Mouse (Mus musculus) gastrocnemius, adult 8-10 months (tissue): Measurements from ENCODE around the gene Kctd12. TPM values are rescaled to one million over a fixed set of nuclear protein-coding genes. Genes with fewer than 3 reads are reported as not detected.

ENCODE experiments used
- DNase-seq, 2 experiments: peaks; one replicate each; pipeline ENCODE4 v3.0.0; 2022; ENCODE audit warnings: low spot score in 2 of 2
- total RNA-seq, 4 experiments: library from RNA; stranded (reverse); gene quantifications; 2 replicates each; pipeline ENCODE4 v1.2.4; 2022

The Kctd12 gene
- total RNA-seq: 1 to 10 TPM; 4.4 to 7.7 (median 5.3) TPM

DNA sequence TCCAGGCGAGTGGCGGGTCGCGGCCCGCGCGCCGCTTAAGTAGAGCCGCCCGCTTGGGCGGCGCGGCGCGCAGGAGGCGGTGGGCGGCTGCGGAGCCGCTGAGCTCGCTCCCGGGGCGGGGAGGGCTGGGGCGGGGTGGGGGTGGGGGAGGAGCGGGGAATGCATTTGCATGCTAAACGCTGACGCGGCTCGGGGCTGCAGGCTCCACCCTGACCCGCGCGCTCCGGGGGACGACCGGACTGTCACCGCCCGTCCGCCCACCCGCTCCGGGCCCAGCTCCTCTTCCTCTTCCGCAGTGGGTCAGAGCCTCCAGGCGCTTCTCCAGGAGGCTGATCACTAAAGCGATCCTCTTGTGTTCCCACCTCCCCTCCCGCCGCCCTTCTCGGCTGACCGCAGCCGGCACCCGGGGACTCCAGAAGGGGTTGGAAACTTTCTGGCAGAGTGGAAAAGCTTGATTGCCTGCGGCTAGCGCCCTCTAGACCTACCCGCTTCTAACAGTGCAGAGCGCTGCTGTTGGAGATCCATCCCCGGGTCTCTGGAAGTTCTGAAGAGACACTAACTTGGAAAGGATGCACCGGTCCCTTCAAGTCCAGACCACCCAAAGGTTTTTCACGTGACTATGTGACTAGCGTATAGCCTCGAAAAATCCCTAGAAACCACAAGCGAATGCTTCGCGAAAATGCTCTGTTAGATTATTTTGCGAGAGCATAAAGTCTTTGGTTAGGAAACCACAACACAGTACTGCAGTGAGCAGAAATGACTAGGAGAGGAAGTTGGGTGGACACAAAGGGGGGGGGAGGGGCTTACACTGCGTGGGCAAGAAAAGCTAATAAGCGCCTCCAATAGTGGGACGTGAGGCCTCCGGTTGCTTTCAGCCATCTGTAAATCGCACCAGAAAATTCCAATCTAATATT, at the start of gene Kctd12:
Gene Kctd12 (minus strand): TSS at position 11 of the 914 bp plus-strand sequence.
- DNase-seq: peak; percentile 73 to 83

DNA sequence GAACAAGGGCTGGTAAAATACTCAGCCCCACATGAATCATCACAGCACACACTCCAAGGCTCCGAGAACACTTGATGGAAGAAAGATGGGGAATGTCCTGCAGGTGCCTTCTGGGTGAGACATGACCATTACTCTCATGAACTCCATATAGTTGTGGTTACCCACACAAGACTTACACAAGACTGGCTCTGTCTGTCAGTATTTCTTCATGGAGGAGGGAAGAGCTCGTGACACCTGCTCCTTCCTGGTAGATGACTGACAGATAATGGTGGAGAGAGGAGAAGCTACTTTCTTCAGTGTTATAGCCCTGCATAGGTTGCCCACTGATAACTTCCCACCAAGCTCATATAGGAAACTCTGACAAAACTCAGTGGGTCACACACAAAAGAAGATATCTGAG, 46.8 kb upstream of the Kctd12 start:
- DNase-seq: no peak

DNA sequence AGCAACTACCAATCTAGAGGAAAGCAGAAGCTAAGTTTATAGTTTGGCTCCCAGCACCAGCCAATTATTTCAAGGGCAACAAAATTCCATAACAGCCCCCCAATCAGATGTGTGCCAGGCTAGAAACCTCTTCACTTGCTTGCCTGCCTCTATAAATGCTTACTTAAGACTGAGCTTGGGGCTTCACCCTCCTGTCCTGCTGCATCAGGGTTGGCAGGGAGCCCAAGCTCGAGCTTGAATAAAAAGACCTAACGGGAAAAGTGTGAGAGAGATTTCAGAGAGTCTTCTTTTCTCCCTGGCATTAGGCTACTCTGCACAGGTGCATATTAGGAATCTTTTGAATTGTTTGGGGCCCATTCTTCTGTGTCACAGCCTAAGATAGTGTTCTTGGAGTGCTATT, 37.6 kb upstream of the Kctd12 start:
- DNase-seq: no peak

DNA sequence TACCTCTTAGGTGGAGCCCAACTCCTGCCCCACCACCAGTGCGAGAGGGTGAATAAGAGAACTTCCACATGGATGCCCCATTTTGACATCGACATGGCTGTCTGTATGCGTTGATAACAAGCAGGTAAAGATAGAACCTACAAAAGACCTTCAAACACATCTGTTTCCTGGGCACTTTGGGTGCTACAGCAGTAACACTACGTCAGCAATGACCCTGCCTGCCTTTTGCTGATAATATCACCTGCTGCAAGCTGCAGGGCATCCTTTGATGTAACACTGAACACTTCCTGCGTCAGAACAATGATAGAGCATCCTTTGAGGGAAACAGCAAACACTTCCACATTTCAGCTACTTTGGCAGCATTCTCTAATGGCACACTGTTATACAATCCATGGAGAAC, 34.6 kb upstream of the Kctd12 start:
- no peak for DNase-seq

DNA sequence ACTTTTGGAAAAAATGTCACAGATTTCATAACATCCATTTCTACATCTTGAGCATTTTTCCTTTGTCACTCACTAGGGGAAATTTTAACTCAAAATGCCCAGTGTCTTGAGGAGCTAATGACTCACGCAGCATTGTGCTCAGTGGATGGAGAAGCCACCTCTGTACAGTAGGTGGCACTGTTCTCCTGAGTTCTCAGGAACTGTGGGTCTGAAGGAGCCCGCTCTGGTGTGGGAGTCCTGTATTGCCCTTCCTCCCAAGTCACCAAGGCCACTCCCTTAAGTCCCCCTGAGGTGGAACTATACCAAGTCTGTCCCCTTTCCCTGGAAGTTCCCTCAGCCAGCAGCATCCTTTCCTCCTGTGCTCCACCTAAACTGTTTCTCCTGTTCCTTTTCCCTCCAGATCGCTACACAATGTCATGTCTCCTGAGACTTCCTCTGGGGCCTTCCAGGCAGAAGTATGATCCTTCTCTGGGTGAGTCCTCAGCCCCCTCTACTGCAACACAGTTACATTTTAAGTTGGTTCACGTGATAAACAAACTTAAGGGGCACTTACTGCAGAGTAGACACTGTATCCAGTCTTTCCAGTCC, 30.2 kb upstream of the Kctd12 start:
- DNase-seq: peak in 1 of 2 experiments; percentile 9

DNA sequence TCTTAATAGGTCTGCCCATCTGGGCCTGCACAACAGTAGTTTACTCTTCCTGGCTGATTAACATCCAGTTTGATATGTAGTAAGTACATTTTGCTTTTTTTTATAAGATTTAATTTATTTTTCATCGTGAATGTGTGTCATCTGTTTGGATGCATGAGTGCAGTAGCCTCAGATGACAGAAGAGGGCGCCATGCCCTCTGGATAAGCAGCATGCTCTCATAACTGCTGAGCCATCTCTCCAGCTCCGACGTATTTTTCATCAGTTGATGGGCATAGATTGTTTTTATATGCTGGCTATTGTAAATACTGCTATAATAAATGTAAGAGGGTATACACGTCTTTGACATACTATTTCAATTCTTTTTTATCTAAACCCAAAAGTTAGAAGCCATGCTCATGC, 29.3 kb upstream of the Kctd12 start:
- DNase-seq: no peak

DNA sequence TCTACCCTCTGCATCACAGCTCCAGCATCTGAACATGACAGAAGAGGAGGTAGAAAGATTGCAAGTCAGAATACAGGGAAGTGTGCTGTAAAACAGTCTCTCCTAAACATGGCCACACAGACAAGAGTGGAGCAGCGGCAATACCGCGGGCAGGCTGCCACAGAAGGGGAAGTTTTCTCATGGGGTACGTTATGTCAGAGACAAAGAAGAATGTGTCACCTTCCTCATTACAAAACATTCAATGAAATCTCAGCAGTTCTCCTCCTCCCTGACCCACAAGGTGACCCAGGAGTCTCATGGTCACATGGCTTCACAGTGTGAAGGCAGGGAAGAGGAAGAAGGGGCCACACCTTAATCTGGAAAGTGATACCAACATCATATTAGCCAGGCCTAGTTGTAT, 25.3 kb upstream of the Kctd12 start:
- no peak for DNase-seq

DNA sequence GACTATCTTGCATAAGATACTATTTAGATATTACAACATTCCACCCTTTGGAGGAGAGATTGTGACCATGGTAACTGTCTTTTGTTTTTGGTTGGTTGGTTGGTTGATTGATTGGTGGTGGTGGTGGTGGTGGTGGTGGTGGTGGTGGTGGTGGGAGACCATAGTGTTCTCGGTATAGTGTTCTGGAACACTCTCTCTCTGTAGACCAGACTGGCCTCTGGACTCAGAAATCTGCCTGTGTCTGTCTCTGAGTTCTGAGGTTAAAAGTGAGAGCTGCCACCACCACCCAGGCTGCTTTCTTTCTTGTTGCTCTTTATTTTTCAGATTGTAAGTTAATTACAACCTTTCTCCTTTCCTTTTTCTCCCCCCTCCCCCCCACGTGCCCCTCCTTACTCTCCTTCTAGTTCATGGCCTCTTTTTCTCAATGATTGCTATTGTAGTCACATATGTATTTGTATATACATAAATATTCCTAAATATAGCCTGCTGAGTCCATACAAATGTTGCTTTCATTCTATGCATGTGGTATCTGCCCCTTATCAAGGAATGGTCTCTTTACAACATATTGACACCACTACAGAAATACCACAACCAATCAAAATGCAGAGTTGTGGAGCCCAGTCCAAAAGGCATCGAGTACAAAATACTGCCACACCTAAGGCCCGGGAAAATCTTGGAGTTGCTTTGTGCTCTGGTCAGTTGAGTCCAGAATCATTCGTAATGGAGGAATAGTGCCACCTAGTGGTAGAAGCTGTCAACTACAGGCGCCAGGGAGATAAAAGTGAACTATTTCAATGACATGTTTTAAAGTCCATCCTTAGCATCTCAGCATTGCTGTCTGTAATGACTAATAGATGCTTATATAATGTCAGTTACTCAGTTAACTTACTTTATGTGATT, 12.5 kb upstream of the Kctd12 start:
- peak; percentile 45 to 56 for DNase-seq

DNA sequence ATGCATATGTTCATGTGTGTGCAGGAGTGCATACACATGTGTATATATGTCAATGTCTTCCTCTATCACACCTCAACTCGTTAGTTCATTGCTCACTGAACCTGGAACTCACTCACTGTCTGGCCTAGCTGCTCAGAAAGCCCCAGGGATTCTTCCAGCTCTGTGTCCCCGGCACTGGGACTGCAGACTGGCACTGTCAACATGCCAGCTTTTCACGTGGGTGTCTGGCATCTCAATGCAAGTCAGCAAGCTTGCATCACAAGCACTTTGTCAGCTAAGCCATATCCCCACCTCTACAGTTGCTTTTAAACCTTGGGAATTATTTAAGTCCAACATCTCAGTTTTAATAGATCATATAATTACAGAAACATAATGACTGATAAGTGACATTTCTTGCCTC, 8.3 kb upstream of the Kctd12 start:
- no peak for DNase-seq

DNA sequence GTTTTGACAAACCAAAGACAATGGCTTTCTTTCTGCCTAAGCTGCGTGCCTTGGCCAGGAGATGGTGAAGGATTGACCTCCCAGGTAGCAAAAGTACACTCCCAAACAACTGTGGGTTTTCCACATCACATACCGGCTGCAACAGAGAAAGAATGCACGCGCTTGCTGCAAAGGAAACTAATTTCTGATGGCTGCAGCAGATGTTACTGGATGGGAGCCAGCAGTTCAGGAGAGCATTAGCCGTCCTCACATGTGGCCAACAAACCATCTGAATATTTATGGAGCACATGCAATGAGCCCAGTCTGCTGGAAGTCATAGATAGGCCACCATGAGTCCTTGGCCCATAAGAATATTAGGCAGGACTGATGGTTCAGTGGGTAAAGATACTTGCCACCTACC, 7.4 kb upstream of the Kctd12 start:
- DNase-seq: peak in 1 of 2 experiments; percentile 8

DNA sequence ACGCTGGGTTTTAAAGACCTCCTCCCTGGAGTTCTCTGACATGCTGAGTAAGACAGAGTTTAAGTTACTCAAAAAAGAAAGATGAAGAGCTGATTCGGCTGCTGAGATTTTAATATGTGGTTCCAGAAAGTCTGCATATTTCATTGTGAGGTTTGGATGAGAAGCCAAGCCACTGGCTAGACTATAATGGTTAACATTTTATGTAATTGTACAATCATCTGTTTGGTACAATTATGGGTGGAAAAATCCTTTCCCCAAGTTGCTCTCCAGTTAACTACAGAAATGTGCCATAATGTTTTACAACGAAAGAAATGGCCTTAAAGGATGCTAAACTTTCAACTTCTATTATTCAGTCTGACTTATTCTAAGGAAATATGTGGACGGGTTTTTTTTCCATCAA, 6.8 kb upstream of the Kctd12 start:
- DNase-seq: no peak

DNA sequence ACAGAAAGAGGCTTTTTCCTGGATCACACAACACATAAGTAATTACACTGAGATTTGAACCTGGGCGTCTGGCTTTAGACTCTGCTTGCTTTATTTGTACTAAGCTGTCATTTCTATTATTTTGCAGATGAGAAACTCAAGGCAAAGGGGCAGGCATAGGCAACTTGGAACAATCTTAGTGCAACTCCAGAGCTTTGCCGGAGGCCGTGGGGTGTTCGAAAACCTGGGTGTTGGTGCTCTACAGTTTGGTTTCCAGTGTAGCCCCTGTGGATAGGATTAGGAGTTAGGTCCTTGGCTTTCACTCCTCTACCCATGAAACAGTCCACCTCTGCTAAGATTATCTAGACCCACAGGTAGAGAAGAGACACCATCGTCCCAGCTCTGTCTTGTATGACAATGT, 5.2 kb upstream of the Kctd12 start:
- DNase-seq: no peak

DNA sequence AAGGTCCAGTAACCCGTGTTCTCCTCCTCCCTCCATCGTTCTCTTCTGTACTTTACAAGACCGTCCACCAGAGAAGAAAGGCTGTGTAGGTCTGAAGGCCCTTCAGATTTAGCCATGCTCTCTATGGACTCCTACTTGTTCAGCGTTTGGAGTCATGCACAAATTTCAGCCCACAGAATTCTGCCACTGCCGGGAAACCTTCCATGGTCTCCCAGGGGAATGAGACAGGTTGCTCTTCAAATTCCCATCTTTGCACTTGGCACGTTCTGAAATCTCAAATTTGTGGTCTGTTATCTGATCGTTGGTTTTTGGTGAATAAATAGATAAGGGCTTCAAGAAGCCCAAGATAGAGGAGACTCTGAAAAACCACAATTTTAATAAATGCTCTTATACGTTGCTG, 1.2 kb upstream of the Kctd12 start:
- no peak for DNase-seq

DNA sequence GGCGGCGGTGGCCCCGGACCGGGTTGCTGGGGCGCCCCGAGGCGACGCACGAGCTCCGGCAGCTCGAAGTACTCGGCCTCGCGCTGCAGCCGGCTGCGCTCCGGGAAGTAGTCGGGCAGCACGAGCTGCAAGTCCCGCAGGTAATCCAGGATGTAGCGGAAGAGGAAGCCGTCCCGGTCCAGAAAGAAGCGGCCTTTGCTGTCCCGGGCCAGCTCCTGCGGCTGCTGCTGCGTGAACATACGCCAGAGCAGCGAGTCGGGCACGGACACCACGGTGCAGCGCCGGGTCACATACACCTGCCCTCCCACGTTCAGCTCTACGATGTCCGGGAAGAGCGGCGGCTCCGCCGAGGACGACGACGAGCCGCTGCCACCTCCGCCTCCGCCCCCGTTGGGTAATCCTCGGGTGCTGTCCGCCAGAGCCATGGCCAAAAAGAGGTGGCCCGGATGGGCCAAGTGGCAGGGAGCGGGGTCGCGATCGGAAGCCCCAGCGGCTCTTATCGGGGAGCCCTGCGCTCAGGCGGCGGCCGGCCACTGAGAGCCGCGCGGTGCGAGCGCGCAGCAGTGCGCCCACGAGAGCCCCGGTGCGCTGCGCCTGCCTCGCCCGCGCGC, 316 bp downstream of the Kctd12 start:
- peak; percentile 4 to 8 for DNase-seq

DNA sequence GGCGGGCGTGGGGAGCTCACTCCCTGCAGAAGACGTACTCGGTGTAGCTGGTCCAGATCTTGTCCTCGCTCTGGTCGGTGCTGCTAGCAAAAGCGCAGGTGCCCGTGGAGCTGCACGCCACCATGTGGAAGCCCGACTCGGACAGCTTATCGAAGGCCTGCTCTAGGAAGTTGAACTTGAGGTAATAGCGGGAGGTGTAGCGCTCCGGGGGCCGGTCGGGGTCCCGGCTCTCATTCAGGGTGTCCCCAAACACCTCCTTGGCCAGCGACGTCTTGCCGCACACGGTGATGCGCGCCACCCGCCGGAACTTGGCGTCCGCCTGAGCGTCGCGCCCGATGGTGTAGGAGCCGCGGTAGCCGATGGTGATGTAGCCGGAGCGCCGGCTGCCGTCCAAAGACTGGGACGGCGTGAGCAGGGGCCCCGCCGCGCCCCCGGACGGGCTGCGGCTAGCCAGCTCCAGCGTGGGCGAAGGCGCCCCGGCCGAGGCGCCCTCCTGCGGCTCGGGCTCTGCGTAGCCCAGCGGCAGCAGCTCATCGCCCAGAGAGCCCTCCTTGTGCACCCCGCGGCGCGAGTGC, 909 bp downstream of the Kctd12 start:
- peak; percentile 12 to 22 for DNase-seq

DNA sequence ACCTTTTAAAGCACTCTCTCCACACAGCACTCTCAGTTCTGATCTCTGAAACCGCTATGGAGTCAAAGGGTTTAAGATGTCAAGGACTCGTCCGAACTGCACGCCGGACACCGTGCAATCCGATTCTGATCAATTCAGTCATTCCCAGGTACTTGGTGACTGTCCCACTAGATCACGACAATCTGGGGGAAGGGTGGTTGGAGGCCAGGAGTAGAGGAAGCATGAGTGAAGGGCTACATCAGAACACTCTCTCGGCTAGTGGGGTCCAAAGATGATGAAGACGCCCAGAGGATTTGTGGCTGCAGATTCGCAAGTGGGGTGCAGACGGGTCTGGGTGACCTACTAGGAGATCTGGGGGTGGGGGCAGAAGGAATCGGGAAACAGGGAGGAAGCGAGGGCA, 1.5 kb downstream of the Kctd12 start:
- DNase-seq: no peak

DNA sequence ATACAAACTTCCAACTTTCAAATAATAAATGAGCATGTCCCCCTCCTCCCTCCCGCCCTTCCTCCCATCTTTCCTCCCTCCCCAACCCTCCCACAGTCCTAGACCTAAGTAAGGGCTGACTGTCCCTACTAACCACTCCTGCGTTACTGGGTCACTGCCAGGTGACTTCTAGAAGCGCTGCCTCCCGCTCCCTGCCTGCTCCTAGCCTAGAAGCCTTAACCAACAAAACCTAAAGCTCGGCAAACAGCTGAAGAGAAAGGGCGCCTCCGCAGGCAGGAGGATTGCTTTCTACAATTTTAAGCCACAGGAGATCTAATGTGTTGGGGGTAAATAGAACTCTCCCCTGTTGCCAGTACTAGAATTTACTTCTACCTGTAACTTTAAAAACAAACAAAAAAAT, 2.0 kb downstream of the Kctd12 start:
- no peak for DNase-seq

DNA sequence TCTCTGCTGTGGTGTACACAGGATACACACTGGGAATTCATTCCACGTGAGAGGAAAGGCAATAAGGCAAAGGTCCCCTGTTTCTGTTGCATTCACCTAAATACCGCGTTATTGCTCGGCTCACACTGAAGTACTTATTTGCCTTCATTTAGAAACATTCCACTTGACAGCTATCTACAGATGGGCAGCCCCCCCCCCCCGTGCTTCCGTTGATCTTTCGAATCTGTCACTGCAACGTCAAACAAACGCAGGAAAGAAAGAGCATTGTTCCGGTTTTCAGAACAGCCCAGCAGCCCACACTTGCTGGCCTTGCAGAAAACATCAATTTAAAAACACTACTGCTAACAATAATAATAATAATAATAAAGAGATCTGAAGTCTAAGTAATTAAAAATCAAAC, 2.6 kb downstream of the Kctd12 start:
- DNase-seq: no peak

DNA sequence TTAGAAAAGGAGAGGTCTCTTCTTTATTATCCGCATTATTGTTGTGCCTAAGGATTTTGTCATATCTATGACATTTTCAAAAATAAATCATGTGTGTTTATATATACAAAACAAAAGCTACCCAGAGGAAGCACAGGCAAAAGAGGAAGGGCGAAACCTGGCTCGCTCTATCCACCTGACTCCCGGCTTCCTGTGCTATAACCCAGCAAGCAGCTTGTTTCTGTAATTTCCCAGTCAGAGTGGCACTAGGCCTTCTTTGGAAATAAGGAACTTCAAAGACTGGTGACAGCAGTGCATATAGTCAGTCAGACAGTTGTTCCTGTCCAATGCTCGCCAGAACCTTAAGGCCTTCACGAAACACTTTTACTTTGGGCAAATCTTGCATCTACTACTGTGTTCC, 6.6 kb downstream of the Kctd12 start:
- no peak for DNase-seq

DNA sequence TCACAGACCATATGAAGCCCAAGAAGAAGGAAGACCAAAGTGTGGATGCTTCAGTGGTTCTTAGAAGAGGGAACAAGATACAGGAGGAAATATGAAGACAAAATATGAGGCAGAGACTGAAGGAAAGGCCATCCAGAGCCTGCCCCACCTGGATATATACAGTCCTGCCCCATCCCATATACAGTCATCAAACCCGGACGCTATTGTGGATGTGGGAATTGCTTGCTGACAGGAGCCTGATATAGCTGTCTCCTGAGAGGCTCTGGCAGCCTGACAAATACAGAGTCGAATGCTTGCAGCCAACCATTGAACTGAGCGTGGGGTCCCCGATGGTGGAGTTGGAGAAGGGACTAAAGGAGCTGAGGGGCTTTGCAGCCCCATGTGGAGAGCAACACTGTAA, 13.6 kb downstream of the Kctd12 start:
- DNase-seq: no peak

DNA sequence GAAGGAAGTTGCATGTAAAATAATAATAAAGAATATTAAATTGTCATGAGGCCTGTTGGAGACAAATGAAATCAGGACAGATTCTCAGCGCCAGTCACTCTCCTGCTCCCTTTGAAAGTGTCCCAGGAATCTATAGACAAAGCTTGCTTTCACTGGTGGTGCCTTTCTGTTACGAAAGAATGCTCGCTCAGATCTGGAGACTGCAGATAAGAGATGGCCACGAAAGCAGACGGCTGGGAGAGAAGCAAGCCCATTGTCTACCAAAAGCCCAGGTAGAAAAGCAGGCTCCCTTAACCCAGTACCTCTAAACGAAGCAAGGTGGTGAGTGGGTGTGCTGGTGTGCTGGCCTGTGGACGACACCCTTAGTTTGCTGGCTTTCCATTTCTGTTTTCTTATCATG, 16.2 kb downstream of the Kctd12 start:
- DNase-seq: no peak
